13 mouse cellular contexts compared by ENCODE assay signal in the genomic region with DNA sequence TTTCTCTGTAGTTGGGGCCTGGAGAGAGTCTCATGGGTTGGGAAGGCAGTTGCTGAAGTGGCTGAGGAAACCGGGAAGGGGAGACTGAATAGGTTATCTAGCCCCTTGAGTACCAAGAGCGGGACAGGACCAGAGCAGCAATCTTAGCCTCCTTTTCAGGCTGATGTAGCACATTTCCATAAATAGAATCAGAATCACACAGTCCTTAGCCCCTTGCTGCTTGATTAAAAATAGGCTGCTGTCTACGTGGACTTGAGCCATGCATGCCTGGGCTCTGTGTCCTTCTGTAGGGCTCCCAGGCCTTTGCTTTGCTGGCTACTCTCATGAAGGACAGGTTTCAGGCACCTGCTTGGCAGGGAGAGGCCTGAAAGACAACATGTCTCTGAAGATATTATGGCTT. TPM values are rescaled to one million over a fixed set of nuclear protein-coding genes. Genes with fewer than 3 reads are reported as not detected.
A peak's percentile ranks its signal among the peaks of the same experiment; 100 is the strongest.
DNase-seq lines count a peak whose midpoint lies in the region; ATAC-seq lines count a peak whose summit lies in the region.
"Had no signal": no experiment of that assay in that cellular context is flagged by ENCODE, and none has a peak within 500 bp of the region (broad histone marks: within the 10 kb centered on the region; RNA-seq: fewer than 3 reads in every experiment).

No protein-coding gene starts in this region.

- peaks cover 25% of the 10 kb centered on the region for H3K4me1 ChIP-seq in limb, embryonic 15.5 days
- peaks cover 16% of the 10 kb centered on the region for H3K4me1 ChIP-seq in limb, embryonic 10.5 days
- H3K4me1 ChIP-seq in heart, embryonic 16.5 days (ENCODE audit: control insufficient read depth, insufficient read depth, low read length), result peaks cover 11% of the 10 kb centered on the region
- H3K4me1 ChIP-seq in midbrain, embryonic 15.5 days, result peaks cover 30% of the 10 kb centered on the region
- H3K4me1 ChIP-seq in kidney, embryonic 16.5 days (ENCODE audit: insufficient read depth, low read length), result 0 out of 2 replicates have a peak, but pooled peaks cover 8% of the 10 kb centered on the region
- H3K4me1 ChIP-seq: liver, embryonic 15.5 days had no signal

- no peak for ATAC-seq in limb, embryonic 15.5 days (ENCODE audit: insufficient number of reproducible peaks, low FRiP score, low TSS enrichment, low read depth)
- peak; percentile 95 for ATAC-seq in heart, embryonic 16.5 days (replicated peaks; ENCODE audit: extremely low read depth, insufficient read depth, low FRiP score)
- no peak for ATAC-seq in midbrain, embryonic 15.5 days (replicated peaks)
- ATAC-seq in kidney, embryonic 16.5 days (ENCODE audit: low FRiP score, low TSS enrichment), result no peak

- H3K27ac ChIP-seq in limb, embryonic 15.5 days, result peak overlapping the region; percentile 4; the same call in 1 of the 2 replicates
- H3K27ac ChIP-seq in limb, embryonic 10.5 days, result no peak overlapping the region
- peak overlapping the region; percentile 97 for H3K27ac ChIP-seq in heart, embryonic 16.5 days (ENCODE audit: low read length)
- peak overlapping the region; percentile 43; the same call in 1 of the 2 replicates for H3K27ac ChIP-seq in midbrain, embryonic 15.5 days
- no peak overlapping the region for H3K27ac ChIP-seq in kidney, embryonic 16.5 days (ENCODE audit: low read length)
- H3K27ac ChIP-seq: liver, embryonic 15.5 days had no signal

- H3K4me2 ChIP-seq in limb, embryonic 15.5 days, result no peak overlapping the region
- H3K4me2 ChIP-seq in heart, embryonic 16.5 days (ENCODE audit: low read depth, low read length), result peak overlapping the region; percentile 31
- H3K4me2 ChIP-seq in midbrain, embryonic 15.5 days, result no peak overlapping the region
- H3K4me2 ChIP-seq in kidney, embryonic 16.5 days (replicated peaks; ENCODE audit: low read depth, low read length), result no peak overlapping the region
- H3K4me2 ChIP-seq: liver, embryonic 15.5 days had no signal

- H3K9me3 ChIP-seq in limb, embryonic 15.5 days, result no peaks in the 10 kb centered on the region
- H3K9me3 ChIP-seq in limb, embryonic 10.5 days (replicated peaks), result no peaks in the 10 kb centered on the region
- H3K9me3 ChIP-seq in heart, embryonic 16.5 days (replicated peaks; ENCODE audit: control insufficient read depth, low read length), result no peaks in the 10 kb centered on the region
- no peaks in the 10 kb centered on the region for H3K9me3 ChIP-seq in midbrain, embryonic 15.5 days
- no peaks in the 10 kb centered on the region for H3K9me3 ChIP-seq in kidney, embryonic 16.5 days (ENCODE audit: low read length)
- H3K9me3 ChIP-seq: liver, embryonic 15.5 days; megakaryocyte, embryonic 14.5 days had no signal

- 59% methylated on average over 3 of the region's 3 CpGs for WGBS in limb, embryonic 15.5 days
- WGBS in limb, embryonic 10.5 days, result 86% methylated on average over 3 of the region's 3 CpGs
- 19% methylated on average over 3 of the region's 3 CpGs for WGBS in heart, embryonic 16.5 days
- WGBS in midbrain, embryonic 15.5 days, result 19% methylated on average over 3 of the region's 3 CpGs
- 68% methylated on average over 3 of the region's 3 CpGs for WGBS in kidney, embryonic 16.5 days

- H3K4me3 ChIP-seq in limb, embryonic 15.5 days, result no peak overlapping the region
- H3K4me3 ChIP-seq in limb, embryonic 10.5 days, result no peak overlapping the region
- no peak overlapping the region for H3K4me3 ChIP-seq in heart, embryonic 16.5 days (ENCODE audit: low read length)
- H3K4me3 ChIP-seq in midbrain, embryonic 15.5 days, result no peak overlapping the region
- H3K4me3 ChIP-seq in kidney, embryonic 16.5 days (ENCODE audit: low read length), result no peak overlapping the region
- H3K4me3 ChIP-seq: liver, embryonic 15.5 days; megakaryocyte, embryonic 14.5 days had no signal

- DNase-seq in adrenal gland, adult (ENCODE audit: inconsistent age in 2 of 2, low spot score in 1 of 2), result peak; percentile 12 to 55
- no peak for DNase-seq in adrenal gland, postnatal 14 days
- DNase-seq in limb, embryonic 10.5 days (ENCODE audit: low spot score), result no peak
- DNase-seq in left cerebral cortex, adult 8-10 months (ENCODE audit: low spot score in 2 of 2), result no peak
- DNase-seq: cerebellum, adult 11 months; layer of hippocampus, postnatal 36 days; thymus, postnatal 25 days had no signal

- no peaks in the 10 kb centered on the region for H3K27me3 ChIP-seq in limb, embryonic 15.5 days
- H3K27me3 ChIP-seq in limb, embryonic 10.5 days (ENCODE audit: low read depth, poor library complexity, severe bottlenecking), result no peaks in the 10 kb centered on the region
- no peaks in the 10 kb centered on the region for H3K27me3 ChIP-seq in heart, embryonic 16.5 days (ENCODE audit: control insufficient read depth, insufficient read depth, low read length)
- no peaks in the 10 kb centered on the region for H3K27me3 ChIP-seq in midbrain, embryonic 15.5 days (replicated peaks)
- H3K27me3 ChIP-seq in kidney, embryonic 16.5 days (ENCODE audit: insufficient read depth, low read length), result no peaks in the 10 kb centered on the region
- H3K27me3 ChIP-seq: liver, embryonic 15.5 days had no signal

- no peaks in the 10 kb centered on the region for H3K36me3 ChIP-seq in limb, embryonic 15.5 days
- no peaks in the 10 kb centered on the region for H3K36me3 ChIP-seq in limb, embryonic 10.5 days
- H3K36me3 ChIP-seq in heart, embryonic 16.5 days (ENCODE audit: control insufficient read depth, insufficient read depth), result no peaks in the 10 kb centered on the region
- H3K36me3 ChIP-seq in midbrain, embryonic 15.5 days (replicated peaks), result no peaks in the 10 kb centered on the region
- no peaks in the 10 kb centered on the region for H3K36me3 ChIP-seq in kidney, embryonic 16.5 days (ENCODE audit: insufficient read depth, low read length)
- H3K36me3 ChIP-seq: liver, embryonic 15.5 days had no signal

- H3K9ac ChIP-seq in limb, embryonic 15.5 days, result no peak overlapping the region
- peak overlapping the region; percentile 41; the same call in 1 of the 2 replicates for H3K9ac ChIP-seq in heart, embryonic 16.5 days (ENCODE audit: low read length)
- H3K9ac ChIP-seq in midbrain, embryonic 15.5 days, result no peak overlapping the region
- H3K9ac ChIP-seq in kidney, embryonic 16.5 days (replicated peaks; ENCODE audit: low read length), result no peak overlapping the region
- H3K9ac ChIP-seq: liver, embryonic 15.5 days had no signal

RNA-seq across cellular contexts. Expression of gene Pbx1, which starts 44.8 kb away (rescaled TPM):
- 163 and 168 TPM in 2 replicates for total RNA-seq in adrenal gland, postnatal 14 days (2021)
- polyA plus RNA-seq in limb, embryonic 15.5 days (2015; fragmentation: Nextera tagmentation; extraction: Ambion mirVana), result 18.6 and 25.5 TPM in 2 replicates
- polyA plus RNA-seq in limb, embryonic 10.5 days (2016; fragmentation: Nextera tagmentation; extraction: Ambion mirVana), result 44.7 and 55.9 TPM in 2 replicates
- 18.0 and 20.7 TPM in 2 replicates for polyA plus RNA-seq in heart, embryonic 16.5 days (2015; fragmentation: Nextera tagmentation; extraction: Ambion mirVana)
- polyA plus RNA-seq in midbrain, embryonic 15.5 days (2015; fragmentation: Nextera tagmentation; extraction: Ambion mirVana), result 83.0 and 88.2 TPM in 2 replicates
- 100 to 1,000 TPM; 136 to 166 (median 145) TPM for total RNA-seq in left cerebral cortex, adult 8-10 months (2022)
- 67.3 and 75.5 TPM in 2 replicates for polyA plus RNA-seq in kidney, embryonic 16.5 days (2015; fragmentation: Nextera tagmentation; extraction: Ambion mirVana)

Comparison
In these comparisons a context has a peak if more than half of its experiments do, and no peak if none do; other contexts are left out.
1. DNase-seq: peak in adrenal gland, adult (2 of 2); none in adrenal gland, postnatal 14 days (single experiment), limb, embryonic 10.5 days (single experiment) and left cerebral cortex, adult 8-10 months (0 of 2).
2. H3K27ac ChIP-seq: peak in limb, embryonic 15.5 days (single experiment), heart, embryonic 16.5 days (single experiment) and midbrain, embryonic 15.5 days (single experiment); none in limb, embryonic 10.5 days (single experiment) and kidney, embryonic 16.5 days (single experiment).